Mouse (Mus musculus): ENCODE measurements around the gene Pde3a. TPM values are rescaled to one million over a fixed set of nuclear protein-coding genes. Genes with fewer than 3 reads are reported as not detected.

The Pde3a gene
- polyA plus RNA-seq, 1 experiment, result 0.25 TPM

DNA sequence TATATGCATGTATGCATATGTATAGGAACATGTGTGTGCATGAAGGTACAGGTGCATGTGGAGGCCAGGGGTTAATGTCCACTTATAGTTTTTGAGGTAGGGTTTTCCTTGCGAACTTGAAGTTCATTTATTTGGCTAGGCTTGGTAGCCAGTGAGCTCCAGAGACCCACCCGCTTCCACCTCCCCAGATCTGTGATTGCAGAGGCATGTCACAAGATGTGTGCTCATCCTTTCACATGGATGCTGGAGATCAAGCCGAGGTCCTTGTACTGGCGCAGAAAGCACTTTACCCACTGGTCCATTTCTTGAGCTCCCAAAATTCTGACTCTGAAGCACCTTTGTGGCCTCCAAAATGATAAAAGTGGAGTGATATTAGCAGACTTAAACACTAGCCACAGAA, 245.8 kb downstream of the Pde3a start:
- H3K27me3 ChIP-seq (ENCODE audit: control insufficient read depth, insufficient read depth, low read length), result no peaks in the 10 kb centered on the region
- TF ChIP-seq POLR2A (IDR thresholded peaks at IDR 0.05; ENCODE audit: control insufficient read depth, low read depth, low read length) (no peak), CTCF (IDR thresholded peaks at IDR 0.05; ENCODE audit: control insufficient read depth, insufficient read depth, insufficient replicate concordance, low read depth, low read length) (no peak)
- H3K4me3 ChIP-seq (ENCODE audit: control insufficient read depth, low read depth, low read length), result no peak overlapping the region
- H3K27ac ChIP-seq (ENCODE audit: control insufficient read depth, insufficient read depth, low read depth, low read length), result no peak overlapping the region
- H3K4me1 ChIP-seq (ENCODE audit: control insufficient read depth, insufficient read depth, low read length), result no peaks in the 10 kb centered on the region
- H3K36me3 ChIP-seq (ENCODE audit: control insufficient read depth, insufficient read depth, low read length), result no peaks in the 10 kb centered on the region

DNA sequence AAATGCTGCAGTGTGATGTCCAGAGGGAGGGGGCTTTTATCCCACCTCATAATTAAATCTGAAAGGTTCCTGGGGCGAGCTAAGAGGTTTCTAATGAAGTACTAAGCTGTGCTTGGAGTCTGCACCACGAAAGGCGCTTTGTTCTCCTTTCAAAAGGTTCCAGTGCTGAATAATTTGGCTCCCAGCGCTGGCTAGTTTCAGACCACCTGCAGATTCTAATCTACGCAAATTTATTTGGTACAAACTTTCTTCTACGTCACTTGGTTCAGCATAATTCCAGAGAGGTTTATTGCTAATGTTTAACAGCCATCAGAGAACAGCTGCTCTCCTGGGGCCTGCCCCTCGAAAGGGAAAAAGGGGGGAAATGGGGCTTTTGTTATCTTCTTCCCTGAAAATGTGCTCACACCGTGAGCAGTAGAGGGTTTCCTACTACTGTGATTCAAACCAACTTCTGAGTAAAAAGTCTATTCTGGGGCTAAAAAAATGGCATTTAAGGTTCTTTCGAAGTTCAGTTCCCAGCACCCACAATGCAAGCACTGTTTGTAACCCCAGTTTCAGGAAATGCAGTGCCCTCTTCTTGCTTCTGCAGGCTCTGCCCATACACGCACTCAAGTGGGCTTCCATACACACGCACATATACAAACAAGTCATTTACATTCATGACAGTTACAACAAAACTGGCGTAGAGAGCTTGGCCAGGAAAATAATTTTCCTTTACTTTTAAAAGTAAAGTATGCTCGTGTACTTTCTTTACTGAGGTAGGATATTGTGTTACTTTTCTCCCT, 246.8 kb downstream of the Pde3a start:
- H3K36me3 ChIP-seq (ENCODE audit: control insufficient read depth, insufficient read depth, low read length), result no peaks in the 10 kb centered on the region
- H3K27ac ChIP-seq (ENCODE audit: control insufficient read depth, insufficient read depth, low read depth, low read length), result no peak overlapping the region
- no peak overlapping the region for H3K4me3 ChIP-seq (ENCODE audit: control insufficient read depth, low read depth, low read length)
- no peaks in the 10 kb centered on the region for H3K4me1 ChIP-seq (ENCODE audit: control insufficient read depth, insufficient read depth, low read length)
- TF ChIP-seq CTCF (IDR thresholded peaks at IDR 0.05; ENCODE audit: control insufficient read depth, insufficient read depth, insufficient replicate concordance, low read depth, low read length), result no peak
- no peak for TF ChIP-seq POLR2A (IDR thresholded peaks at IDR 0.05; ENCODE audit: control insufficient read depth, low read depth, low read length)
- no peaks in the 10 kb centered on the region for H3K27me3 ChIP-seq (ENCODE audit: control insufficient read depth, insufficient read depth, low read length)

DNA sequence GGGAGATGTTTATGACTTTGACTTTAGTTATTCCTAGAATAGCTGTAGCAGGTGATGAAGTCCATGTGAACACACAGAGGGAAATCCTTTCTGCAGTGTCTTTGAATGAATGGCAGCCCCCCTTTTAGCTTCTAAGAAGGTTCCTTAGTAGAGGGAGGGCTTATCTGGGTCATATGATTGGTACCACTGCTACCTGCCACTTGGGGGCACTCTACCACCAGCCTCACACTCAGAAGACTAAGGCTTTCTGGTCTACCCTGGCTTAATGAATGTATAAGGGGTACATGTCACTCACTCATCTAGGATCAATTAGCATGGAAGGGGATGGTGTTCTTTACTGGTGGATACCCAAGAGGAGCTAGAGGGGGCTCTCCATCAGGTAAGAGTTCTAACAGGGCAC, 250.4 kb downstream of the Pde3a start:
- H3K36me3 ChIP-seq (ENCODE audit: control insufficient read depth, insufficient read depth, low read length), result no peaks in the 10 kb centered on the region
- H3K4me1 ChIP-seq (ENCODE audit: control insufficient read depth, insufficient read depth, low read length), result no peaks in the 10 kb centered on the region
- TF ChIP-seq CTCF (IDR thresholded peaks at IDR 0.05; ENCODE audit: control insufficient read depth, insufficient read depth, insufficient replicate concordance, low read depth, low read length) (peak; percentile 22; the same call in 1 of the 2 replicates), POLR2A (IDR thresholded peaks at IDR 0.05; ENCODE audit: control insufficient read depth, low read depth, low read length) (no peak)
- no peak overlapping the region for H3K4me3 ChIP-seq (ENCODE audit: control insufficient read depth, low read depth, low read length)
- no peaks in the 10 kb centered on the region for H3K27me3 ChIP-seq (ENCODE audit: control insufficient read depth, insufficient read depth, low read length)
- H3K27ac ChIP-seq (ENCODE audit: control insufficient read depth, insufficient read depth, low read depth, low read length), result no peak overlapping the region

DNA sequence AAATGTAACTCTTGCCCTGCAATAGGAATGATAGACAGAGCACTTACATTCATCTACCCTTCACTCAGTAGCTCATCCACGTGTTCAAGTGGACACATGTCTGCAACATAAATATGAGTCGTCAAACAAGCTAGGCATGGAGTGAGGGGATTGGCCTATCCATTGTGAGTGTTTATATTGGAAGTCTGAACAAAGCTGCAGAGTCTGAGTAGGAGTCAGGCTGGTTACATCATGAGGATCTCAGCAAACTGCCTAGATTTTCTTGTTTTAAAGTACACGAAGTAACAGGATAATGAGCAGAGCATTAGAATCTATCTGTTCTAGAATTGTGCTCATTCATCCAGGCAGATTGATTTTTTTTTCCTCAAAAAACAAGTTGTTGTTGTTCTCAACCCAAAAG, 252.1 kb downstream of the Pde3a start:
- Histone ChIP-seq H3K27me3 (ENCODE audit: control insufficient read depth, insufficient read depth, low read length) (no peaks in the 10 kb centered on the region), H3K27ac (ENCODE audit: control insufficient read depth, insufficient read depth, low read depth, low read length) (no peak overlapping the region), H3K4me3 (ENCODE audit: control insufficient read depth, low read depth, low read length) (no peak overlapping the region), H3K4me1 (ENCODE audit: control insufficient read depth, insufficient read depth, low read length) (no peaks in the 10 kb centered on the region), H3K36me3 (ENCODE audit: control insufficient read depth, insufficient read depth, low read length) (no peaks in the 10 kb centered on the region)
- TF ChIP-seq CTCF (IDR thresholded peaks at IDR 0.05; ENCODE audit: control insufficient read depth, insufficient read depth, insufficient replicate concordance, low read depth, low read length) (no peak), POLR2A (IDR thresholded peaks at IDR 0.05; ENCODE audit: control insufficient read depth, low read depth, low read length) (no peak)

DNA sequence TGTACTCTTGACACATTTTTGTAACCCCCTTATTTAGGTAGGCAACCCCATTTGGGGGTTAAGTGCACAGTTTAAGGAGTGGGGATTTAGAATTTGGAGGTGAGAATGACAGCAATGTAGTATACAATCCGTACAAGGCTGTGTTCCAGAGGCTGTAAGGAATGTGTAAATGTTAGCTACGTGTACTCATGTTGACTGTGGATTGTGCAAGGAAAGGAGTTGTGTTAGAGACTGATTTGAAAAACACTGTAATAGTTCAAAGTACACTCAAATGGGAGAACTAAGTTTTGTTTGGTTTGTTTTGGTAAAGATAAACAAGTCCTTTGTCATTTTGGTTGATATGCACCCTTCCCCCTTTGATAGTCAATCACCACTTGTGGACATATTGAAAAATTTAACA, 273.5 kb downstream of the Pde3a start:
- no peaks in the 10 kb centered on the region for H3K4me1 ChIP-seq (ENCODE audit: control insufficient read depth, insufficient read depth, low read length)
- H3K27me3 ChIP-seq (ENCODE audit: control insufficient read depth, insufficient read depth, low read length), result no peaks in the 10 kb centered on the region

DNA sequence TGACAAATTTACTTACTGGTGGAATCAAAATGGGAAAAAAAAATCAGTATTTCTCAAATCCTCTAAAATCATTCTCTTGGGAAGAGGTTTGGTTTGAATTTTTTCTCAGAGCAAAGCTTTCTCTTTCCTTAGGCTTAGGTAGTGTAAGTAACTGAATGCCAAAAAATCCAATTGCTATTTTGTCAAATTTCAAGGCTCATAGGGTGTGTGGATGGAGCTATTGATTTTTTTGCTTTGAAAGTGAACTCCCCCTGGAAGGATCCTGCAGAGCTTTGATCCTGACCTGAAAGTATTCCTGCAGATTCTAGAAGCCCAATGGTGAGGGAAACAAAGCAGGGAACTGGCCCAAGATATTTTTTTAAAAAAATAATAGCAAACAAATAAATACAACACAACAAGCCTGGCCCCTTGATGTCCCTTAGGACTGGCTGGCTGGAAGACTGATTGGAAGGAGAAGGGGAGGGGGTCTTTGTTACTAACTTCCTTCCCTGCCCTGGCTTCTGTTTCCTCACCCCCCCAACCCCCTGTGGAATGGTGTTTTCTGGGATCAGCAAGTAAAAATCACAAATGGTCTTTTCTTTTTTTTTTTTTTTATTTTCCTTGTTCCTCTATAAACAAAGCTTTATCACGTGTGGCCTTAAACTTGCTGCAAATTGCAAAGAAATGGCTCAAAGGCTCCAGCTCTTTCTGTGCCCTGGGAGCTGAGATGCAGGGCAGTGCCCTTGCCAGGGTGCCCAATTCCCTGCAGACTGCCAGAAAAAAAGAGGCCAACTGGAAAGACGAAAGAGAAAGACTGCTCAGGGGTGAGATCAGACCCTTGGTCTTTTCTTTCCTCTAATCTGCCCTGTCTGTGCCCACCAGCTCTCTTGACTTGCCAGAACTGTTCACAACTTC, 274.9 kb downstream of the Pde3a start, which contains the start of gene Slco1c1:
Gene Slco1c1, plus strand, starts transcription at position 622 of the 894 bp plus-strand sequence.
- Histone ChIP-seq H3K27ac (ENCODE audit: control insufficient read depth, insufficient read depth, low read depth, low read length) (no peak within 1 kb of the TSS), H3K4me3 (ENCODE audit: control insufficient read depth, low read depth, low read length) (no peak within 1 kb of the TSS)
- TF ChIP-seq CTCF (IDR thresholded peaks at IDR 0.05; ENCODE audit: control insufficient read depth, insufficient read depth, insufficient replicate concordance, low read depth, low read length), result no peak
- TF ChIP-seq POLR2A (IDR thresholded peaks at IDR 0.05; ENCODE audit: control insufficient read depth, low read depth, low read length), result no peak

More for the DNA sequence above, 273.5 kb downstream of the Pde3a start:
- TF ChIP-seq POLR2A (IDR thresholded peaks at IDR 0.05; ENCODE audit: control insufficient read depth, low read depth, low read length) (no peak), CTCF (IDR thresholded peaks at IDR 0.05; ENCODE audit: control insufficient read depth, insufficient read depth, insufficient replicate concordance, low read depth, low read length) (no peak)
- no peaks in the 10 kb centered on the region for H3K36me3 ChIP-seq (ENCODE audit: control insufficient read depth, insufficient read depth, low read length)
- H3K4me3 ChIP-seq (ENCODE audit: control insufficient read depth, low read depth, low read length), result no peak overlapping the region
- no peak overlapping the region for H3K27ac ChIP-seq (ENCODE audit: control insufficient read depth, insufficient read depth, low read depth, low read length)

DNA sequence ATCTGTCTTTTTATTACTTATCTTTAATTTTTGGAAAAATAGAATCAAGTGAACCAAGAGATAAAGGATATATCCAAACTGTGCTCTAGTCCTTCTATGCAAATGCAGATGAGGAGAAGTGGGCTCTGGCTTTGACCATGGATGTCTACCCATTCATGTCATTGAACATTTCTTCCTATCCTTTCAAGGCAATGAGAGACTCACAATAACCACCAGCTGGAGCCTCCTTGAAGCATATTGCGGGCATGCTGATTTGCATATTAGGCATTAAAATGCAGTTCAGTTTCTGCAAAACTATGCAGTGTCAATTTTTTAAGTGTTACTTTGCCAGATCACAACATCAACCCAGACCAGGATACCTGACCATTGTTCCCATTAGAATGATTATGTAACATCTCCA, 276.7 kb downstream of the Pde3a start:
- TF ChIP-seq CTCF (IDR thresholded peaks at IDR 0.05; ENCODE audit: control insufficient read depth, insufficient read depth, insufficient replicate concordance, low read depth, low read length), result no peak
- no peak for TF ChIP-seq POLR2A (IDR thresholded peaks at IDR 0.05; ENCODE audit: control insufficient read depth, low read depth, low read length)
- H3K4me3 ChIP-seq (ENCODE audit: control insufficient read depth, low read depth, low read length), result no peak overlapping the region
- H3K4me1 ChIP-seq (ENCODE audit: control insufficient read depth, insufficient read depth, low read length), result no peaks in the 10 kb centered on the region
- H3K36me3 ChIP-seq (ENCODE audit: control insufficient read depth, insufficient read depth, low read length), result no peaks in the 10 kb centered on the region
- no peak overlapping the region for H3K27ac ChIP-seq (ENCODE audit: control insufficient read depth, insufficient read depth, low read depth, low read length)
- H3K27me3 ChIP-seq (ENCODE audit: control insufficient read depth, insufficient read depth, low read length), result no peaks in the 10 kb centered on the region

More for the DNA sequence above, 274.9 kb downstream of the Pde3a start, which contains the start of gene Slco1c1:
- Histone ChIP-seq H3K36me3 (ENCODE audit: control insufficient read depth, insufficient read depth, low read length) (no peaks in the 10 kb centered on the region), H3K4me1 (ENCODE audit: control insufficient read depth, insufficient read depth, low read length) (no peaks in the 10 kb centered on the region), H3K27me3 (ENCODE audit: control insufficient read depth, insufficient read depth, low read length) (no peaks in the 10 kb centered on the region)

Data from testis, adult 2 months (tissue).